Mouse (Mus musculus): Measurements from ENCODE around the gene Osgin1. TPM values are rescaled to one million over a fixed set of nuclear protein-coding genes. Genes with fewer than 3 reads are reported as not detected.

Osgin1 gene
- polyA plus RNA-seq (2015; fragmentation: Nextera tagmentation; extraction: Ambion mirVana) = 11.4 and 14.5 TPM in 2 replicates

GRCm38 (mm10) chr8:119433582-119434174 is at the start of gene Osgin1:
Gene Osgin1 (plus strand): TSS chr8:119434124.
- 87% methylated on average over 13 of the region's 13 CpGs for WGBS
- no peaks in the 10 kb centered on the region for H3K9me3 ChIP-seq (ENCODE audit: control insufficient read depth, low read length)
- DNase-seq (ENCODE audit: low spot score) (no peak), ATAC-seq (ENCODE audit: low FRiP score, low TSS enrichment) (no peak)
- no peak within 1 kb of the TSS for H3K27ac ChIP-seq (replicated peaks)
- TF ChIP-seq EP300 (optimal IDR thresholded peaks at IDR 0.05) (no peak), CTCF (IDR thresholded peaks at IDR 0.05; ENCODE audit: low read depth) (no peak)
- peaks cover 5% of the 10 kb centered on the region; the same call in 1 of the 2 replicates for H3K4me1 ChIP-seq (replicated peaks; ENCODE audit: control insufficient read depth, insufficient read depth)
- H3K4me2 ChIP-seq (replicated peaks; ENCODE audit: low read depth) = no peak within 1 kb of the TSS
- H3K4me3 ChIP-seq (ENCODE audit: low read depth, low read length) = no peak within 1 kb of the TSS
- H3K27me3 ChIP-seq (ENCODE audit: control insufficient read depth, insufficient read depth, low read length) = no peaks in the 10 kb centered on the region
- no peak within 1 kb of the TSS for H3K9ac ChIP-seq (ENCODE audit: low read length)
- H3K36me3 ChIP-seq (ENCODE audit: control insufficient read depth, insufficient read depth, low read length) = no peaks in the 10 kb centered on the region

GRCm38 (mm10) chr8:119384478-119384877 is 49.4 kb upstream of the Osgin1 start:
- no peak overlapping the region for H3K4me3 ChIP-seq (ENCODE audit: low read depth, low read length)
- H3K4me2 ChIP-seq (replicated peaks; ENCODE audit: low read depth) = no peak overlapping the region
- no peaks in the 10 kb centered on the region for H3K36me3 ChIP-seq (ENCODE audit: control insufficient read depth, insufficient read depth, low read length)
- no peaks in the 10 kb centered on the region for H3K27me3 ChIP-seq (ENCODE audit: control insufficient read depth, insufficient read depth, low read length)
- 0 out of 2 replicates have a peak, but pooled peaks have one; percentile 29 for ATAC-seq (ENCODE audit: low FRiP score, low TSS enrichment)
- TF ChIP-seq EP300 (optimal IDR thresholded peaks at IDR 0.05) = no peak
- peak; percentile 81 for TF ChIP-seq CTCF (IDR thresholded peaks at IDR 0.05; ENCODE audit: low read depth)
- H3K4me1 ChIP-seq (replicated peaks; ENCODE audit: control insufficient read depth, insufficient read depth) = no peaks in the 10 kb centered on the region
- no peak overlapping the region for H3K27ac ChIP-seq (replicated peaks)
- 21% methylated on average over 10 of the region's 10 CpGs for WGBS
- no peak overlapping the region for H3K9ac ChIP-seq (ENCODE audit: low read length)
- peak; percentile 72 for DNase-seq (ENCODE audit: low spot score)
- no peaks in the 10 kb centered on the region for H3K9me3 ChIP-seq (ENCODE audit: control insufficient read depth, low read length)

GRCm38 (mm10) chr8:119385854-119386253 is 48.1 kb upstream of the Osgin1 start:
- DNase-seq (ENCODE audit: low spot score) = no peak
- 68% methylated on average over 6 of the region's 6 CpGs for WGBS
- no peaks in the 10 kb centered on the region for H3K9me3 ChIP-seq (ENCODE audit: control insufficient read depth, low read length)

GRCm38 (mm10) chr8:119386988-119387387 is 46.9 kb upstream of the Osgin1 start:
- TF ChIP-seq CTCF (IDR thresholded peaks at IDR 0.05; ENCODE audit: low read depth) = no peak
- TF ChIP-seq EP300 (optimal IDR thresholded peaks at IDR 0.05) = no peak
- ATAC-seq (ENCODE audit: low FRiP score, low TSS enrichment) (no peak), DNase-seq (ENCODE audit: low spot score) (no peak)
- Histone ChIP-seq H3K4me1 (replicated peaks; ENCODE audit: control insufficient read depth, insufficient read depth) (no peaks in the 10 kb centered on the region), H3K27me3 (ENCODE audit: control insufficient read depth, insufficient read depth, low read length) (no peaks in the 10 kb centered on the region), H3K9me3 (ENCODE audit: control insufficient read depth, low read length) (no peaks in the 10 kb centered on the region), H3K4me3 (ENCODE audit: low read depth, low read length) (no peak overlapping the region), H3K27ac (replicated peaks) (no peak overlapping the region), H3K4me2 (replicated peaks; ENCODE audit: low read depth) (no peak overlapping the region), H3K9ac (ENCODE audit: low read length) (no peak overlapping the region), H3K36me3 (ENCODE audit: control insufficient read depth, insufficient read depth, low read length) (no peaks in the 10 kb centered on the region)
- 78% methylated on average over 6 of the region's 6 CpGs for WGBS

More at GRCm38 (mm10) chr8:119385854-119386253, 48.1 kb upstream of the Osgin1 start:
- no peak for ATAC-seq (ENCODE audit: low FRiP score, low TSS enrichment)
- Histone ChIP-seq H3K4me1 (replicated peaks; ENCODE audit: control insufficient read depth, insufficient read depth) (no peaks in the 10 kb centered on the region), H3K36me3 (ENCODE audit: control insufficient read depth, insufficient read depth, low read length) (no peaks in the 10 kb centered on the region), H3K27me3 (ENCODE audit: control insufficient read depth, insufficient read depth, low read length) (no peaks in the 10 kb centered on the region), H3K27ac (replicated peaks) (no peak overlapping the region), H3K9ac (ENCODE audit: low read length) (no peak overlapping the region), H3K4me2 (replicated peaks; ENCODE audit: low read depth) (no peak overlapping the region), H3K4me3 (ENCODE audit: low read depth, low read length) (no peak overlapping the region)
- no peak for TF ChIP-seq EP300 (optimal IDR thresholded peaks at IDR 0.05)
- TF ChIP-seq CTCF (IDR thresholded peaks at IDR 0.05; ENCODE audit: low read depth) = no peak

GRCm38 (mm10) chr8:119394097-119394496 is 39.8 kb upstream of the Osgin1 start:
- no peak for TF ChIP-seq CTCF (IDR thresholded peaks at IDR 0.05; ENCODE audit: low read depth)
- Histone ChIP-seq H3K9me3 (ENCODE audit: control insufficient read depth, low read length) (no peaks in the 10 kb centered on the region), H3K4me1 (replicated peaks; ENCODE audit: control insufficient read depth, insufficient read depth) (peaks cover 3% of the 10 kb centered on the region; the same call in 1 of the 2 replicates), H3K27me3 (ENCODE audit: control insufficient read depth, insufficient read depth, low read length) (no peaks in the 10 kb centered on the region), H3K27ac (replicated peaks) (peak overlapping the region; percentile 65; the same call in 1 of the 2 replicates), H3K4me2 (replicated peaks; ENCODE audit: low read depth) (peak overlapping the region; percentile 98), H3K36me3 (ENCODE audit: control insufficient read depth, insufficient read depth, low read length) (0 out of 2 replicates have a peak, but pooled peaks cover 3% of the 10 kb centered on the region), H3K4me3 (ENCODE audit: low read depth, low read length) (peak overlapping the region; percentile 73), H3K9ac (ENCODE audit: low read length) (peak overlapping the region; percentile 86; the same call in 1 of the 2 replicates)
- ATAC-seq (ENCODE audit: low FRiP score, low TSS enrichment) (no peak), DNase-seq (ENCODE audit: low spot score) (no peak)
- WGBS = 73% methylated on average over 9 of the region's 9 CpGs

- peak; percentile 96 for DNase-seq (ENCODE audit: low spot score)
- H3K4me3 ChIP-seq (ENCODE audit: low read depth, low read length) = peak within 1 kb of the TSS; percentile 73
- peaks cover 3% of the 10 kb centered on the region; the same call in 1 of the 2 replicates for H3K4me1 ChIP-seq (replicated peaks; ENCODE audit: control insufficient read depth, insufficient read depth)
- H3K27ac ChIP-seq (replicated peaks) = peak within 1 kb of the TSS; percentile 96
- H3K36me3 ChIP-seq (ENCODE audit: control insufficient read depth, insufficient read depth, low read length) = 0 out of 2 replicates have a peak, but pooled peaks cover 3% of the 10 kb centered on the region
- peak within 1 kb of the TSS; percentile 98 for H3K4me2 ChIP-seq (replicated peaks; ENCODE audit: low read depth)
- peak; percentile 95 for ATAC-seq (ENCODE audit: low FRiP score, low TSS enrichment)
- no peak for TF ChIP-seq CTCF (IDR thresholded peaks at IDR 0.05; ENCODE audit: low read depth)
- no peak for TF ChIP-seq EP300 (optimal IDR thresholded peaks at IDR 0.05)
- H3K27me3 ChIP-seq (ENCODE audit: control insufficient read depth, insufficient read depth, low read length) = no peaks in the 10 kb centered on the region
- no peaks in the 10 kb centered on the region for H3K9me3 ChIP-seq (ENCODE audit: control insufficient read depth, low read length)
- peak within 1 kb of the TSS; percentile 86 for H3K9ac ChIP-seq (ENCODE audit: low read length)
- WGBS = 2% methylated on average over 42 of the region's 44 CpGs
These were observed 39.3 kb upstream of the Osgin1 start, which contains the start of gene Mlycd for GRCm38 (mm10) chr8:119394524-119395026. Gene Mlycd (plus strand): TSS chr8:119394878.
